Mouse (Mus musculus): Measurements from ENCODE around the gene Hist2h2be. TPM values are rescaled to one million over a fixed set of nuclear protein-coding genes. Genes with fewer than 3 reads are reported as not detected.

The Hist2h2be gene
- total and polyA plus RNA-seq, 3 experiments = 0.33 to 2.7 (median 2.5) TPM

GRCm38 (mm10) chr3:96255926-96256593, 35.1 kb downstream of the Hist2h2be start:
- Histone ChIP-seq H3K27me3 (ENCODE audit: insufficient read depth, low read length) (no peaks in the 10 kb centered on the region), H3K36me3 (replicated peaks) (no peaks in the 10 kb centered on the region), H3K4me3 (ENCODE audit: low read depth, low read length) (peak overlapping the region; percentile 27; the same call in 1 of the 2 replicates), H3K4me1 (ENCODE audit: insufficient read depth, low read depth, low read length) (peaks cover 53% of the 10 kb centered on the region), H3K9me3 (replicated peaks) (no peaks in the 10 kb centered on the region)
- TF ChIP-seq TAL1 (conservative IDR thresholded peaks at IDR 0.05; ENCODE audit: low read depth, low read length) (no peak), CTCF (IDR thresholded peaks at IDR 0.05; ENCODE audit: low read depth, low read length) (no peak), GATA2 (IDR thresholded peaks at IDR 0.05; ENCODE audit: borderline replicate concordance, low read depth, low read length) (no peak), POLR2AphosphoS5 (IDR thresholded peaks at IDR 0.05; ENCODE audit: insufficient replicate concordance, low read depth, low read length) (no peak), GATA1 (IDR thresholded peaks at IDR 0.05; ENCODE audit: borderline replicate concordance, low read length) (no peak)
- DNase-seq (ENCODE audit: low spot score) (no peak), ATAC-seq (ENCODE audit: extremely low read depth, insufficient number of reproducible peaks, low FRiP score, poor library complexity, severe bottlenecking) (no peak)

GRCm38 (mm10) chr3:96257190-96257589, 36.3 kb downstream of the Hist2h2be start:
- TF ChIP-seq GATA1 (IDR thresholded peaks at IDR 0.05; ENCODE audit: borderline replicate concordance, low read length) = no peak
- no peak for TF ChIP-seq CTCF (IDR thresholded peaks at IDR 0.05; ENCODE audit: low read depth, low read length)
- no peak for TF ChIP-seq POLR2AphosphoS5 (IDR thresholded peaks at IDR 0.05; ENCODE audit: insufficient replicate concordance, low read depth, low read length)
- no peak for TF ChIP-seq TAL1 (conservative IDR thresholded peaks at IDR 0.05; ENCODE audit: low read depth, low read length)
- no peak for TF ChIP-seq GATA2 (IDR thresholded peaks at IDR 0.05; ENCODE audit: borderline replicate concordance, low read depth, low read length)
- DNase-seq (ENCODE audit: low spot score) = no peak
- peaks cover 62% of the 10 kb centered on the region for H3K4me1 ChIP-seq (ENCODE audit: insufficient read depth, low read depth, low read length)
- no peaks in the 10 kb centered on the region for H3K36me3 ChIP-seq (replicated peaks)
- H3K4me3 ChIP-seq (ENCODE audit: low read depth, low read length) = no peak overlapping the region
- no peaks in the 10 kb centered on the region for H3K9me3 ChIP-seq (replicated peaks)
- no peaks in the 10 kb centered on the region for H3K27me3 ChIP-seq (ENCODE audit: insufficient read depth, low read length)
- ATAC-seq (ENCODE audit: extremely low read depth, insufficient number of reproducible peaks, low FRiP score, poor library complexity, severe bottlenecking) = no peak

- Histone ChIP-seq H3K27me3 (ENCODE audit: insufficient read depth, low read length) (no peaks in the 10 kb centered on the region), H3K4me3 (ENCODE audit: low read depth, low read length) (no peak overlapping the region), H3K9me3 (replicated peaks) (no peaks in the 10 kb centered on the region), H3K36me3 (replicated peaks) (no peaks in the 10 kb centered on the region), H3K4me1 (ENCODE audit: insufficient read depth, low read depth, low read length) (peaks cover 71% of the 10 kb centered on the region)
- TF ChIP-seq POLR2AphosphoS5 (IDR thresholded peaks at IDR 0.05; ENCODE audit: insufficient replicate concordance, low read depth, low read length) (no peak), TAL1 (conservative IDR thresholded peaks at IDR 0.05; ENCODE audit: low read depth, low read length) (no peak), GATA2 (IDR thresholded peaks at IDR 0.05; ENCODE audit: borderline replicate concordance, low read depth, low read length) (no peak), CTCF (IDR thresholded peaks at IDR 0.05; ENCODE audit: low read depth, low read length) (no peak), GATA1 (IDR thresholded peaks at IDR 0.05; ENCODE audit: borderline replicate concordance, low read length) (no peak)
- no peak for DNase-seq (ENCODE audit: low spot score)
- ATAC-seq (ENCODE audit: extremely low read depth, insufficient number of reproducible peaks, low FRiP score, poor library complexity, severe bottlenecking) = no peak
Measured at GRCm38 (mm10) chr3:96260220-96260619, 39.3 kb downstream of the Hist2h2be start.

- Histone ChIP-seq H3K4me1 (ENCODE audit: insufficient read depth, low read depth, low read length) (peaks cover 58% of the 10 kb centered on the region), H3K36me3 (replicated peaks) (no peaks in the 10 kb centered on the region), H3K9me3 (replicated peaks) (no peaks in the 10 kb centered on the region), H3K4me3 (ENCODE audit: low read depth, low read length) (peak overlapping the region; percentile 75; the same call in 1 of the 2 replicates), H3K27me3 (ENCODE audit: insufficient read depth, low read length) (no peaks in the 10 kb centered on the region)
- no peak for ATAC-seq (ENCODE audit: extremely low read depth, insufficient number of reproducible peaks, low FRiP score, poor library complexity, severe bottlenecking)
- no peak for DNase-seq (ENCODE audit: low spot score)
- TF ChIP-seq TAL1 (conservative IDR thresholded peaks at IDR 0.05; ENCODE audit: low read depth, low read length) = no peak
- TF ChIP-seq GATA2 (IDR thresholded peaks at IDR 0.05; ENCODE audit: borderline replicate concordance, low read depth, low read length) = no peak
- no peak for TF ChIP-seq CTCF (IDR thresholded peaks at IDR 0.05; ENCODE audit: low read depth, low read length)
- TF ChIP-seq GATA1 (IDR thresholded peaks at IDR 0.05; ENCODE audit: borderline replicate concordance, low read length) = no peak
- TF ChIP-seq POLR2AphosphoS5 (IDR thresholded peaks at IDR 0.05; ENCODE audit: insufficient replicate concordance, low read depth, low read length) = no peak
Measured at GRCm38 (mm10) chr3:96261623-96262022, 40.7 kb downstream of the Hist2h2be start.

- DNase-seq (ENCODE audit: low spot score) (peak; percentile 54), ATAC-seq (ENCODE audit: extremely low read depth, insufficient number of reproducible peaks, low FRiP score, poor library complexity, severe bottlenecking) (peak; percentile 78)
- H3K36me3 ChIP-seq (replicated peaks) = no peaks in the 10 kb centered on the region
- TF ChIP-seq GATA1 (IDR thresholded peaks at IDR 0.05; ENCODE audit: borderline replicate concordance, low read length) (no peak), GATA2 (IDR thresholded peaks at IDR 0.05; ENCODE audit: borderline replicate concordance, low read depth, low read length) (no peak), CTCF (IDR thresholded peaks at IDR 0.05; ENCODE audit: low read depth, low read length) (no peak), TAL1 (conservative IDR thresholded peaks at IDR 0.05; ENCODE audit: low read depth, low read length) (no peak), POLR2AphosphoS5 (IDR thresholded peaks at IDR 0.05; ENCODE audit: insufficient replicate concordance, low read depth, low read length) (peak; percentile 92)
- H3K4me1 ChIP-seq (ENCODE audit: insufficient read depth, low read depth, low read length) = peaks cover 58% of the 10 kb centered on the region
- H3K27me3 ChIP-seq (ENCODE audit: insufficient read depth, low read length) = no peaks in the 10 kb centered on the region
- H3K9me3 ChIP-seq (replicated peaks) = no peaks in the 10 kb centered on the region
- peak overlapping the region; percentile 75 for H3K4me3 ChIP-seq (ENCODE audit: low read depth, low read length)
Measured at GRCm38 (mm10) chr3:96262216-96262875, 41.4 kb downstream of the Hist2h2be start.

- Histone ChIP-seq H3K4me3 (ENCODE audit: low read depth, low read length) (peak within 1 kb of the TSS; percentile 75), H3K27me3 (ENCODE audit: insufficient read depth, low read length) (no peaks in the 10 kb centered on the region), H3K4me1 (ENCODE audit: insufficient read depth, low read depth, low read length) (peaks cover 62% of the 10 kb centered on the region), H3K9me3 (replicated peaks) (no peaks in the 10 kb centered on the region), H3K36me3 (replicated peaks) (no peaks in the 10 kb centered on the region)
- DNase-seq (ENCODE audit: low spot score) (peak; percentile 59), ATAC-seq (ENCODE audit: extremely low read depth, insufficient number of reproducible peaks, low FRiP score, poor library complexity, severe bottlenecking) (peak; percentile 67)
- TF ChIP-seq POLR2AphosphoS5 (IDR thresholded peaks at IDR 0.05; ENCODE audit: insufficient replicate concordance, low read depth, low read length) (peak; percentile 95), TAL1 (conservative IDR thresholded peaks at IDR 0.05; ENCODE audit: low read depth, low read length) (peak; percentile 48; the same call in 1 of the 2 replicates), GATA2 (IDR thresholded peaks at IDR 0.05; ENCODE audit: borderline replicate concordance, low read depth, low read length) (no peak), GATA1 (IDR thresholded peaks at IDR 0.05; ENCODE audit: borderline replicate concordance, low read length) (no peak), CTCF (IDR thresholded peaks at IDR 0.05; ENCODE audit: low read depth, low read length) (no peak)
Measured at GRCm38 (mm10) chr3:96262979-96263550, 42.1 kb downstream of the Hist2h2be start, which contains the start of gene Hist2h4. TSS of gene Hist2h4 (minus strand) at chr3:96263311.

All from G1E (cell line).